Mouse (Mus musculus) limb, embryonic 15.5 days (tissue): ENCODE data around the gene Otogl. TPM values are rescaled to one million over a fixed set of nuclear protein-coding genes. Genes with fewer than 3 reads are reported as not detected.

Source experiments
- ATAC-seq: fragments of 200-750 bp; cut with Nextera tagmentation; 2 replicates; pipeline ENCODE4 v1.8.0; 2017; ENCODE audit warnings: low read depth, moderate TSS enrichment; ENCODE audit not compliant: insufficient number of reproducible peaks, low FRiP score, low TSS enrichment
- H3K27ac ChIP-seq: fragments of 300-500 bp; sonication (generic); 2 replicates; pipeline ENCODE4 v1.5.1; 2015; ENCODE audit warnings: moderate library complexity, mild to moderate bottlenecking, inconsistent platforms
- H3K27me3 ChIP-seq: fragments of 300-500 bp; sonication (generic); 2 replicates; pipeline ENCODE4 v1.6.1; 2015; ENCODE audit warnings: inconsistent platforms
- H3K36me3 ChIP-seq: fragments of 300-500 bp; sonication (generic); 2 replicates; pipeline ENCODE4 v1.6.1; 2015; ENCODE audit warnings: inconsistent platforms
- H3K4me1 ChIP-seq: fragments of 300-500 bp; sonication (generic); 2 replicates; pipeline ENCODE4 v1.6.1; 2015; ENCODE audit warnings: inconsistent platforms
- H3K4me2 ChIP-seq: fragments of 300-500 bp; sonication (generic); 2 replicates; pipeline ENCODE4 v1.6.1; 2015; ENCODE audit warnings: mild to moderate bottlenecking, inconsistent platforms
- H3K4me3 ChIP-seq: fragments of 300-500 bp; sonication (generic); 2 replicates; pipeline ENCODE4 v1.5.1; 2015; ENCODE audit warnings: mild to moderate bottlenecking, inconsistent platforms
- H3K9ac ChIP-seq: fragments of 300-500 bp; sonication (generic); 2 replicates; pipeline ENCODE4 v1.6.1; 2015; ENCODE audit warnings: inconsistent platforms
- H3K9me3 ChIP-seq: fragments of 300-500 bp; sonication (generic); 2 replicates; pipeline ENCODE4 v1.6.1; 2016; ENCODE audit warnings: inconsistent platforms
- WGBS: fragments of 180-500 bp; shearing (Covaris S2); methylation state at CpG from one replicate; pipeline ENCODE4 v1.1.7; 2015; 5-methylcytosine and 5-hydroxymethylcytosine counted together
- polyA plus RNA-seq: library from polyadenylated mRNA; unstranded; fragments of >200 nt; fragmentation: Nextera tagmentation; extraction: Ambion mirVana; gene quantifications from 2 replicates; pipeline ENCODE4 v1.2.1, GENCODE M21; 2015

The Otogl gene
- polyA plus RNA-seq, 1 experiment from 2014 or later = 0.20 TPM

GRCm38 (mm10) chr10:107725631-107726030 lies 186.3 kb downstream of the Otogl start:
- no peaks in the 10 kb centered on the region for H3K36me3 ChIP-seq
- no peak overlapping the region for H3K9ac ChIP-seq
- no peak overlapping the region for H3K27ac ChIP-seq
- H3K4me1 ChIP-seq = no peaks in the 10 kb centered on the region
- H3K27me3 ChIP-seq = no peaks in the 10 kb centered on the region
- H3K4me3 ChIP-seq = no peak overlapping the region
- 64% methylated on average over 7 of the region's 7 CpGs for WGBS
- no peak for ATAC-seq
- H3K4me2 ChIP-seq = no peak overlapping the region
- no peaks in the 10 kb centered on the region for H3K9me3 ChIP-seq

- Histone ChIP-seq H3K9me3 (no peaks in the 10 kb centered on the region), H3K4me3 (no peak within 1 kb of the TSS), H3K4me1 (no peaks in the 10 kb centered on the region), H3K4me2 (no peak within 1 kb of the TSS), H3K27me3 (no peaks in the 10 kb centered on the region), H3K27ac (no peak within 1 kb of the TSS), H3K9ac (no peak within 1 kb of the TSS), H3K36me3 (no peaks in the 10 kb centered on the region)
- WGBS = 64% methylated on average over 1 of the region's 1 CpGs
- no peak for ATAC-seq
Observed at GRCm38 (mm10) chr10:107719806-107720205, 192.1 kb downstream of the Otogl start, which contains the start of gene Ptprq. Gene Ptprq (minus strand): TSS chr10:107720051.

Other genes starting within 250 kb of the Otogl start
- gene Ptprq, start 192.1 kb downstream of the Otogl start, polyA plus RNA-seq = 0.18 and 0.25 TPM in 2 replicates